Mouse (Mus musculus) hindbrain, embryonic 16.5 days (tissue): ENCODE measurements around the gene Angptl6. TPM values are rescaled to one million over a fixed set of nuclear protein-coding genes. Genes with fewer than 3 reads are reported as not detected.

Experiments used
- ATAC-seq: fragments of 200-750 bp; cut with Nextera tagmentation; 2 replicates; pipeline ENCODE4 v1.8.0; 2017; ENCODE audit warnings: moderate TSS enrichment, moderate library complexity
- H3K27ac ChIP-seq: fragments of 300-500 bp; sonication (generic); 2 replicates; pipeline ENCODE4 v1.5.1; 2014; ENCODE audit warnings: low read depth, mild to moderate bottlenecking, control low read depth, low read length, moderate library complexity
- H3K27me3 ChIP-seq: fragments of 300-500 bp; sonication (generic); replicated peaks from 2 replicates; pipeline ENCODE4 v1.6.1; 2014; ENCODE audit warnings: low read length; ENCODE audit not compliant: control insufficient read depth, insufficient read depth
- H3K36me3 ChIP-seq: fragments of 300-500 bp; sonication (generic); 2 replicates; pipeline ENCODE4 v1.6.1; 2014; ENCODE audit warnings: mild to moderate bottlenecking, low read length, moderate library complexity, mixed read lengths; ENCODE audit not compliant: control insufficient read depth, insufficient read depth
- H3K4me1 ChIP-seq: fragments of 300-500 bp; sonication (generic); 2 replicates; pipeline ENCODE4 v1.6.1; 2014; ENCODE audit warnings: low read depth, low read length; ENCODE audit not compliant: control insufficient read depth, insufficient read depth
- H3K4me2 ChIP-seq: fragments of 300-500 bp; sonication (generic); 2 replicates; pipeline ENCODE4 v1.6.1; 2014; ENCODE audit warnings: mild to moderate bottlenecking, low read length, control low read depth, moderate library complexity
- H3K4me3 ChIP-seq: fragments of 300-500 bp; sonication (generic); 2 replicates; pipeline ENCODE4 v1.5.1; 2014; ENCODE audit warnings: mild to moderate bottlenecking, low read length, control low read depth, moderate library complexity
- H3K9ac ChIP-seq: fragments of 300-500 bp; sonication (generic); 2 replicates; pipeline ENCODE4 v1.6.1; 2014; ENCODE audit warnings: low read depth, mild to moderate bottlenecking, control low read depth, low read length, moderate library complexity
- H3K9me3 ChIP-seq: fragments of 300-500 bp; sonication (generic); 2 replicates; pipeline ENCODE4 v1.6.1; 2014; ENCODE audit warnings: mild to moderate bottlenecking, low read length, moderate library complexity; ENCODE audit not compliant: control insufficient read depth
- WGBS: fragments of 180-500 bp; shearing (Covaris S2); extraction: QIAGEN DNeasy Blood & Tissue Kit; methylation state at CpG from one replicate; pipeline ENCODE4 v1.1.7; 2014; 5-methylcytosine and 5-hydroxymethylcytosine counted together
- microRNA-seq: library from miRNA; unstranded; fragments of <30 nt; microRNA quantifications from one replicate; pipeline ENCODE4, GENCODE M21; 2017
- polyA plus RNA-seq: library from polyadenylated mRNA; unstranded; fragments of >200 nt; fragmentation: Nextera tagmentation; extraction: Ambion mirVana; gene quantifications from 2 replicates; pipeline ENCODE4 v1.2.1, GENCODE M21; 2015

Gene Angptl6
- polyA plus RNA-seq, 1 experiment from 2014 or later, result 18.1 TPM

GRCm38 (mm10) chr9:20830901-20831643 is 48.5 kb downstream of the Angptl6 start:
- peak; percentile 92 for ATAC-seq
- Histone ChIP-seq H3K4me3 (no peak overlapping the region; the same call in 1 of the 2 replicates), H3K27ac (no peak overlapping the region; the same call in 1 of the 2 replicates)

DNA sequence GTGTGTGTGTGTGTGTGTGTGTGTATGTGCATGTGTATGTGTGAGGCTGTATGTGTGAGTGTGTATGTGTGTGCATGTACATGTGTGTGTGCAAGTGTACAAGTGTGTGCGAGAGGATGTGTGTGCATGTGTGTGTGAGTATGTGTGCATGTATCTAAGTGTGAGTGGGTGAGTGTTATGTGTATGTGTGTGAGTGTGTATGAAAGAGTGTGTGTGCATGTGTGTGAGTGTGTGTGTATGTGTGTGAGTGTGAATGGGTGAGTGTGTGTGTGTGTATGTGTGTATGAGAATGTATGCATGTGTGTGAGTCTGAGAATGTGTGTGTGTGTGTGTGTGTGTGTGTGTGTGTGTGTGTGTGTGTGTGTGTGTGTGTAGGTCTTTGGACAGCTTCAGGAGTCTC is 51.4 kb downstream of the Angptl6 start:
- WGBS, result 98% methylated on average over 1 of the region's 1 CpGs
- no peak for ATAC-seq
- Histone ChIP-seq H3K27ac (no peak overlapping the region), H3K4me3 (no peak overlapping the region), H3K9ac (no peak overlapping the region), H3K9me3 (no peaks in the 10 kb centered on the region), H3K4me2 (no peak overlapping the region), H3K27me3 (no peaks in the 10 kb centered on the region), H3K36me3 (no peaks in the 10 kb centered on the region), H3K4me1 (peaks cover 8% of the 10 kb centered on the region)

More at GRCm38 (mm10) chr9:20830901-20831643, 48.5 kb downstream of the Angptl6 start:
- Histone ChIP-seq H3K36me3 (no peaks in the 10 kb centered on the region), H3K27me3 (no peaks in the 10 kb centered on the region), H3K9ac (peak overlapping the region; percentile 52), H3K9me3 (no peaks in the 10 kb centered on the region), H3K4me1 (peaks cover 8% of the 10 kb centered on the region), H3K4me2 (peak overlapping the region; percentile 48)
- WGBS, result 16% methylated on average over 19 of the region's 19 CpGs

GRCm38 (mm10) chr9:20825781-20826180 is 53.7 kb downstream of the Angptl6 start:
- Histone ChIP-seq H3K36me3 (no peaks in the 10 kb centered on the region), H3K4me2 (no peak overlapping the region), H3K9ac (no peak overlapping the region), H3K4me3 (no peak overlapping the region), H3K9me3 (no peaks in the 10 kb centered on the region), H3K27ac (no peak overlapping the region), H3K4me1 (peaks cover 4% of the 10 kb centered on the region), H3K27me3 (no peaks in the 10 kb centered on the region)
- ATAC-seq, result no peak
- WGBS, result 80% methylated on average over 5 of the region's 5 CpGs

Small RNA genes within 50 kb of the gene (microRNA-seq; reads per million reads assigned to microRNA genes)
- gene Mir7081, result not detected

Other genes with a start within 250 kb of the Angptl6 start
- gene Ubl5, start 236.8 kb downstream of the Angptl6 start, polyA plus RNA-seq, result 428 and 459 TPM in 2 replicates
- gene Fbxl12, start 235.0 kb downstream of the Angptl6 start, polyA plus RNA-seq, result 14.6 and 15.6 TPM in 2 replicates
- gene Pin1, start 227.6 kb downstream of the Angptl6 start, polyA plus RNA-seq, result 70.6 and 76.1 TPM in 2 replicates
- 250 and 269 TPM in 2 replicates for gene Olfm2, start 133.4 kb downstream of the Angptl6 start, polyA plus RNA-seq
- 1.1 and 1.2 TPM in 2 replicates for gene Col5a3, start 64.7 kb downstream of the Angptl6 start, polyA plus RNA-seq
- gene Rdh8, start 61.2 kb downstream of the Angptl6 start, polyA plus RNA-seq, result not detected in 2 replicates
- 18.1 and 22.6 TPM in 2 replicates for gene A230050P20Rik, start 11.1 kb downstream of the Angptl6 start, polyA plus RNA-seq
- gene Ppan, start 8.4 kb upstream of the Angptl6 start, polyA plus RNA-seq, result 44.4 and 48.0 TPM in 2 replicates
- 243 and 247 TPM in 2 replicates for gene Eif3g, start 18.9 kb upstream of the Angptl6 start, polyA plus RNA-seq
- 49.5 and 64.2 TPM in 2 replicates for gene Dnmt1, start 80.2 kb upstream of the Angptl6 start, polyA plus RNA-seq
- gene S1pr2, start 97.1 kb upstream of the Angptl6 start, polyA plus RNA-seq, result 9.5 and 10.3 TPM in 2 replicates
- 112 and 114 TPM in 2 replicates for gene Mrpl4, start 123.0 kb upstream of the Angptl6 start, polyA plus RNA-seq
- 3.4 and 5.3 TPM in 2 replicates for gene Icam1, start 136.3 kb upstream of the Angptl6 start, polyA plus RNA-seq
- gene Icam4, start 149.6 kb upstream of the Angptl6 start, polyA plus RNA-seq, result 0.27 and 0.29 TPM in 2 replicates
- 2.8 and 3.2 TPM in 2 replicates for gene Icam5, start 152.3 kb upstream of the Angptl6 start, polyA plus RNA-seq
- 1.5 and 2.1 TPM in 2 replicates for gene Zglp1, start 187.4 kb upstream of the Angptl6 start, polyA plus RNA-seq
- gene Gm49373, start 193.4 kb upstream of the Angptl6 start, polyA plus RNA-seq, result 1.3 and 2.2 TPM in 2 replicates
- 75.2 and 80.8 TPM in 2 replicates for gene Fdx1l, start 193.9 kb upstream of the Angptl6 start, polyA plus RNA-seq
- 1.3 TPM in 2 replicates for gene Gm38431, start 212.3 kb upstream of the Angptl6 start, polyA plus RNA-seq
- gene Raver1, start 212.3 kb upstream of the Angptl6 start, polyA plus RNA-seq, result 25.9 and 35.9 TPM in 2 replicates